Mouse (Mus musculus): ENCODE data around the gene Olfr313. TPM values are rescaled to one million over a fixed set of nuclear protein-coding genes. Genes with fewer than 3 reads are reported as not detected.

Gene Olfr313
- polyA plus RNA-seq, 1 experiment: not detected

GRCm38 (mm10) chr11:58846919-58847461, 32.2 kb downstream of the Olfr313 start, which contains the start of gene Gm12258:
TSS of gene Gm12258 (plus strand) at chr11:58847158.
- DNase-seq (ENCODE audit: low read depth in 1 of 2, low spot score in 2 of 2): peak; percentile 77 to 99
- peak within 1 kb of the TSS; percentile 46; the same call in 1 of the 2 replicates for H3K27ac ChIP-seq (ENCODE audit: insufficient read depth, low read length)
- H3K27me3 ChIP-seq (ENCODE audit: control insufficient read depth, insufficient read depth, low read length): no peaks in the 10 kb centered on the region
- no peaks in the 10 kb centered on the region; the same call in none of the 2 replicates for H3K4me1 ChIP-seq (ENCODE audit: control insufficient read depth, insufficient read depth, insufficient read length)
- peaks cover 4% of the 10 kb centered on the region; the same call in 1 of the 2 replicates for H3K36me3 ChIP-seq (ENCODE audit: control insufficient read depth, insufficient read depth, low read length)
- WGBS: under 1% methylated on average over 24 of the region's 24 CpGs
- H3K4me3 ChIP-seq (ENCODE audit: extremely low read depth, insufficient read depth, insufficient read length): peak within 1 kb of the TSS; percentile 72
- TF ChIP-seq CTCF (IDR thresholded peaks at IDR 0.05; ENCODE audit: extremely low read depth, insufficient read depth, insufficient read length, insufficient replicate concordance) (no peak), POLR2A (IDR thresholded peaks at IDR 0.05; ENCODE audit: low read depth, low read length) (peak; percentile 13; the same call in 1 of the 2 replicates)

- DNase-seq (ENCODE audit: low read depth in 1 of 2, low spot score in 2 of 2): no peak
- no peak for TF ChIP-seq CTCF (IDR thresholded peaks at IDR 0.05; ENCODE audit: extremely low read depth, insufficient read depth, insufficient read length, insufficient replicate concordance)
- TF ChIP-seq POLR2A (IDR thresholded peaks at IDR 0.05; ENCODE audit: low read depth, low read length): no peak
- 5% methylated on average over 9 of the region's 9 CpGs for WGBS
- Histone ChIP-seq H3K27me3 (ENCODE audit: control insufficient read depth, insufficient read depth, low read length) (no peaks in the 10 kb centered on the region), H3K4me3 (ENCODE audit: extremely low read depth, insufficient read depth, insufficient read length) (peak overlapping the region; percentile 72), H3K36me3 (ENCODE audit: control insufficient read depth, insufficient read depth, low read length) (peaks cover 6% of the 10 kb centered on the region; the same call in 1 of the 2 replicates), H3K27ac (ENCODE audit: insufficient read depth, low read length) (no peak overlapping the region), H3K4me1 (ENCODE audit: control insufficient read depth, insufficient read depth, insufficient read length) (no peaks in the 10 kb centered on the region; the same call in none of the 2 replicates)
These were observed 32.8 kb downstream of the Olfr313 start for GRCm38 (mm10) chr11:58847636-58848035.

- H3K4me1 ChIP-seq (ENCODE audit: control insufficient read depth, insufficient read depth, insufficient read length): no peaks in the 10 kb centered on the region; the same call in none of the 2 replicates
- TF ChIP-seq POLR2A (IDR thresholded peaks at IDR 0.05; ENCODE audit: low read depth, low read length) (no peak), CTCF (IDR thresholded peaks at IDR 0.05; ENCODE audit: extremely low read depth, insufficient read depth, insufficient read length, insufficient replicate concordance) (no peak)
- H3K36me3 ChIP-seq (ENCODE audit: control insufficient read depth, insufficient read depth, low read length): peaks cover 8% of the 10 kb centered on the region
- no peak for DNase-seq (ENCODE audit: low read depth in 1 of 2, low spot score in 2 of 2)
- 87% methylated on average over 2 of the region's 2 CpGs for WGBS
- H3K27me3 ChIP-seq (ENCODE audit: control insufficient read depth, insufficient read depth, low read length): no peaks in the 10 kb centered on the region
- H3K4me3 ChIP-seq (ENCODE audit: extremely low read depth, insufficient read depth, insufficient read length): no peak overlapping the region
- no peak overlapping the region for H3K27ac ChIP-seq (ENCODE audit: insufficient read depth, low read length)
These were observed 34.9 kb downstream of the Olfr313 start for GRCm38 (mm10) chr11:58849731-58850130.

GRCm38 (mm10) chr11:58860744-58861143, 45.9 kb downstream of the Olfr313 start:
- no peak for DNase-seq (ENCODE audit: low read depth in 1 of 2, low spot score in 2 of 2)
- TF ChIP-seq POLR2A (IDR thresholded peaks at IDR 0.05; ENCODE audit: low read depth, low read length): no peak
- no peak for TF ChIP-seq CTCF (IDR thresholded peaks at IDR 0.05; ENCODE audit: extremely low read depth, insufficient read depth, insufficient read length, insufficient replicate concordance)
- Histone ChIP-seq H3K27ac (ENCODE audit: insufficient read depth, low read length) (no peak overlapping the region), H3K4me3 (ENCODE audit: extremely low read depth, insufficient read depth, insufficient read length) (no peak overlapping the region), H3K27me3 (ENCODE audit: control insufficient read depth, insufficient read depth, low read length) (no peaks in the 10 kb centered on the region), H3K4me1 (ENCODE audit: control insufficient read depth, insufficient read depth, insufficient read length) (no peaks in the 10 kb centered on the region), H3K36me3 (ENCODE audit: control insufficient read depth, insufficient read depth, low read length) (peaks cover 33% of the 10 kb centered on the region)
- WGBS: 94% methylated on average over 8 of the region's 8 CpGs

GRCm38 (mm10) chr11:58867039-58867953, 52.5 kb downstream of the Olfr313 start, which contains the start of gene 2810021J22Rik:
TSS of gene 2810021J22Rik (plus strand) at chr11:58867216.
- Histone ChIP-seq H3K4me1 (ENCODE audit: control insufficient read depth, insufficient read depth, insufficient read length) (peaks cover 6% of the 10 kb centered on the region), H3K27me3 (ENCODE audit: control insufficient read depth, insufficient read depth, low read length) (no peaks in the 10 kb centered on the region), H3K36me3 (ENCODE audit: control insufficient read depth, insufficient read depth, low read length) (peaks cover 3% of the 10 kb centered on the region), H3K4me3 (ENCODE audit: extremely low read depth, insufficient read depth, insufficient read length) (peak within 1 kb of the TSS; percentile 73), H3K27ac (ENCODE audit: insufficient read depth, low read length) (peak within 1 kb of the TSS; percentile 45)
- 4% methylated on average over 37 of the region's 37 CpGs for WGBS
- peak; percentile 61 to 77 for DNase-seq (ENCODE audit: low read depth in 1 of 2, low spot score in 2 of 2)
- no peak for TF ChIP-seq CTCF (IDR thresholded peaks at IDR 0.05; ENCODE audit: extremely low read depth, insufficient read depth, insufficient read length, insufficient replicate concordance)
- TF ChIP-seq POLR2A (IDR thresholded peaks at IDR 0.05; ENCODE audit: low read depth, low read length): peak; percentile 49; the same call in 1 of the 2 replicates

GRCm38 (mm10) chr11:58867954-58868330, 53.1 kb downstream of the Olfr313 start:
- peaks cover 3% of the 10 kb centered on the region for H3K36me3 ChIP-seq (ENCODE audit: control insufficient read depth, insufficient read depth, low read length)
- no peaks in the 10 kb centered on the region for H3K27me3 ChIP-seq (ENCODE audit: control insufficient read depth, insufficient read depth, low read length)
- TF ChIP-seq CTCF (IDR thresholded peaks at IDR 0.05; ENCODE audit: extremely low read depth, insufficient read depth, insufficient read length, insufficient replicate concordance): no peak
- no peak for TF ChIP-seq POLR2A (IDR thresholded peaks at IDR 0.05; ENCODE audit: low read depth, low read length)
- H3K4me1 ChIP-seq (ENCODE audit: control insufficient read depth, insufficient read depth, insufficient read length): peaks cover 6% of the 10 kb centered on the region
- WGBS: 78% methylated on average over 6 of the region's 6 CpGs
- H3K4me3 ChIP-seq (ENCODE audit: extremely low read depth, insufficient read depth, insufficient read length): peak overlapping the region; percentile 73; the same call in 1 of the 2 replicates
- DNase-seq (ENCODE audit: low read depth in 1 of 2, low spot score in 2 of 2): no peak
- no peak overlapping the region for H3K27ac ChIP-seq (ENCODE audit: insufficient read depth, low read length)

Other genes with a start within 250 kb of the Olfr313 start
- not detected in 2 replicates for gene Olfr224, start 244.4 kb upstream of the Olfr313 start, polyA plus RNA-seq (2012; rRNA removed)
- not detected in 2 replicates for gene Olfr325, start 237.3 kb upstream of the Olfr313 start, polyA plus RNA-seq (2012; rRNA removed)
- gene Olfr324, start 219.9 kb upstream of the Olfr313 start, polyA plus RNA-seq (2012; rRNA removed): not detected in 2 replicates
- gene 2210407C18Rik, start 198.9 kb upstream of the Olfr313 start, polyA plus RNA-seq (2012; rRNA removed): not detected in 2 replicates
- not detected in 2 replicates for gene Olfr323, start 184.5 kb upstream of the Olfr313 start, polyA plus RNA-seq (2012; rRNA removed)
- gene Trim58, start 174.5 kb upstream of the Olfr313 start, polyA plus RNA-seq (2012; rRNA removed): 4.6 and 8.9 TPM in 2 replicates
- 0.21 TPM in 1 of 2 replicates, not detected in the other for gene Olfr322, start 156.2 kb upstream of the Olfr313 start, polyA plus RNA-seq (2012; rRNA removed)
- gene Olfr320, start 133.9 kb upstream of the Olfr313 start, polyA plus RNA-seq (2012; rRNA removed): not detected in 2 replicates
- gene Olfr319, start 115.8 kb upstream of the Olfr313 start, polyA plus RNA-seq (2012; rRNA removed): not detected in 2 replicates
- not detected in 2 replicates for gene Olfr318, start 91.0 kb upstream of the Olfr313 start, polyA plus RNA-seq (2012; rRNA removed)
- not detected in 2 replicates for gene Olfr317, start 75.8 kb upstream of the Olfr313 start, polyA plus RNA-seq (2012; rRNA removed)
- gene Olfr316, start 62.3 kb upstream of the Olfr313 start, polyA plus RNA-seq (2012; rRNA removed): not detected in 2 replicates
- gene Olfr315, start 41.8 kb upstream of the Olfr313 start, polyA plus RNA-seq (2012; rRNA removed): not detected in 2 replicates
- gene Olfr314, start 32.0 kb upstream of the Olfr313 start, polyA plus RNA-seq (2012; rRNA removed): not detected in 2 replicates
- gene Fam183b, start 13.0 kb upstream of the Olfr313 start, polyA plus RNA-seq (2012; rRNA removed): not detected in 2 replicates
- not detected in 2 replicates for gene Olfr312, start 14.2 kb downstream of the Olfr313 start, polyA plus RNA-seq (2012; rRNA removed)
- gene Olfr311, start 24.3 kb downstream of the Olfr313 start, polyA plus RNA-seq (2012; rRNA removed): not detected in 2 replicates
- gene Gm12258, start 32.2 kb downstream of the Olfr313 start, polyA plus RNA-seq (2012; rRNA removed): 2.6 and 2.9 TPM in 2 replicates
- gene 2810021J22Rik, start 52.2 kb downstream of the Olfr313 start, polyA plus RNA-seq (2012; rRNA removed): 1.7 and 4.0 TPM in 2 replicates
- 1.2 and 1.3 TPM in 2 replicates for gene Zfp39, start 89.2 kb downstream of the Olfr313 start, polyA plus RNA-seq (2012; rRNA removed)
- 14.6 and 14.9 TPM in 2 replicates for gene Btnl10, start 102.9 kb downstream of the Olfr313 start, polyA plus RNA-seq (2012; rRNA removed)
- gene Rnf187, start 123.9 kb downstream of the Olfr313 start, polyA plus RNA-seq (2012; rRNA removed): 157 and 230 TPM in 2 replicates
- 13.2 and 21.2 TPM in 2 replicates for gene Hist3h2ba, start 133.9 kb downstream of the Olfr313 start, polyA plus RNA-seq (2012; rRNA removed)
- 14.8 and 20.0 TPM in 2 replicates for gene Hist3h2a, start 139.7 kb downstream of the Olfr313 start, polyA plus RNA-seq (2012; rRNA removed)
- 0.06 and 0.23 TPM in 2 replicates for gene Trim17, start 139.7 kb downstream of the Olfr313 start, polyA plus RNA-seq (2012; rRNA removed)
- gene Trim11, start 163.1 kb downstream of the Olfr313 start, polyA plus RNA-seq (2012; rRNA removed): 55.6 and 62.0 TPM in 2 replicates